Mouse (Mus musculus) liver (tissue): ENCODE results near the gene Olfr1408.

Experiments used
- DNase-seq: peaks from one replicate; pipeline ENCODE4 v3.0.0-alpha.2; 2020; ENCODE audit warnings: mixed read lengths

Gene Olfr1408

DNA sequence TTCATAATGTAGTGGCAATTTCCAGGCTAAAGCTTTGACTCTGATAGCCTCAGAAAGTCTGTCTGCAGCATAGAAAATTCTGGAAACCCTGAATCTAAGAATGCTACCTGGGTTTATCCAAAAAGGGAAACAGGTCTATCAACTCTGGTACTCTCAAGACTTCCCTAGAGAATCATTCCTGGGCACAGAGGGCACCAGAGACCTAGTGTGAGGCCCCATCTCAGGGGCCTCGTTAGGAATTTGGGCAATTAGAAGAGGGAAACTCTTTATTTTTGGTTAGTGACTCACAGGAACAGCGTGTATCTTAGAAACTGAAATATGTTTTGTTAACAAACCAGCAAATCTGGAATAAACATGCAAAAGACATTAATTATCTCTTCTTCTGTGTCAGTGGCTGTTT, at the start of gene Olfr1408:
Gene Olfr1408 (minus strand): TSS at position 101 of the 400 bp plus-strand sequence.
- DNase-seq, result no peak

GRCm38 (mm10) chr1:173174154-173174842, 37.1 kb upstream of the Olfr1408 start:
- no peak for DNase-seq
